Mouse (Mus musculus) G1E (cell line): Measurements from ENCODE around the gene Zfp866.

Experiments used
- CTCF ChIP-seq: IDR thresholded peaks from 2 replicates; pipeline ENCODE4 v1.5.1; 2012; ENCODE audit warnings: low read depth, low read length, inconsistent platforms, mixed read lengths
- GATA1 ChIP-seq: IDR thresholded peaks from 2 replicates; pipeline ENCODE4 v1.6.1; 2012; ENCODE audit warnings: borderline replicate concordance, low read length, inconsistent platforms, mixed read lengths
- POLR2AphosphoS5 ChIP-seq: IDR thresholded peaks from 2 replicates; pipeline ENCODE4 v1.6.1; 2012; ENCODE audit warnings: low read depth, low read length, inconsistent platforms; ENCODE audit not compliant: insufficient replicate concordance
- TAL1 ChIP-seq: conservative IDR thresholded peaks from 2 replicates; pipeline ENCODE4 v1.6.1; 2012; ENCODE audit warnings: low read depth, low read length, inconsistent platforms, mixed read lengths

DNA sequence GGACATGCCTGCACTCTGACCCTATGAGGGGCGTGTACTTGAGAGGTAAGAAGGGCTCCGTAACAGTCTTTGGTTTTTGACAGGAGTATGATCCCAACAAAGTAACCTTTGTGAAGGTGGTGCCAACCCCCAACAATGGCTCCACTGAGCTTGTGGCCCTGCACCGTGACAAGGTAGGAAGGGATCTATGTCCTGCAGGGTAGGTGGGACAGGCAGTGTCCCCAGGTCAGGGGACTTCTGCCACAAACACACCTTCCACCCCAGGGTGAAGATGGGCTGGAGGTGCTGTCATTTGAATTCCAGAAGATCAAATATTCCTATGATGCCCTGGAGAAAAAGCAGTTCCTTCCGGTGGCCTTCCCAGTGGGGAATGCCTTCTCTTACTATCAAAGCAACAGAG is 2.7 kb upstream of the Zfp866 start:
- TF ChIP-seq CTCF (no peak), GATA1 (no peak), POLR2AphosphoS5 (no peak), TAL1 (no peak)
